Mouse (Mus musculus) hindbrain, embryonic 11.5 days (tissue): ENCODE results near the gene Ctxn2. TPM values are rescaled to one million over a fixed set of nuclear protein-coding genes. Genes with fewer than 3 reads are reported as not detected.

ENCODE experiments used
- ATAC-seq: fragments of 200-750 bp; cut with Nextera tagmentation; 2 replicates; pipeline ENCODE4 v1.8.0; 2017; ENCODE audit warnings: mild to moderate bottlenecking, moderate TSS enrichment, moderate library complexity; ENCODE audit not compliant: low FRiP score
- DNase-seq: peaks from one replicate; pipeline ENCODE4 v3.0.0-alpha.2; 2015; ENCODE audit warnings: low spot score
- H3K27ac ChIP-seq: fragments of 300-500 bp; sonication (generic); 2 replicates; pipeline ENCODE4 v1.5.1; 2014; ENCODE audit warnings: mild to moderate bottlenecking, low read depth, low read length
- H3K27me3 ChIP-seq: fragments of 300-500 bp; sonication (generic); 2 replicates; pipeline ENCODE4 v1.6.1; 2014; ENCODE audit warnings: mild to moderate bottlenecking, low read length, moderate library complexity, mixed read lengths; ENCODE audit not compliant: control insufficient read depth, insufficient read depth
- H3K36me3 ChIP-seq: fragments of 300-500 bp; sonication (generic); 2 replicates; pipeline ENCODE4 v1.6.1; 2014; ENCODE audit warnings: mild to moderate bottlenecking, low read length, moderate library complexity, mixed read lengths; ENCODE audit not compliant: control insufficient read depth, insufficient read depth
- H3K4me1 ChIP-seq: fragments of 300-500 bp; sonication (generic); replicated peaks from 2 replicates; pipeline ENCODE4 v1.6.1; 2014; ENCODE audit warnings: low read length, mixed read lengths; ENCODE audit not compliant: control insufficient read depth, insufficient read depth
- H3K4me2 ChIP-seq: fragments of 300-500 bp; sonication (generic); replicated peaks from 2 replicates; pipeline ENCODE4 v1.6.1; 2014; ENCODE audit warnings: mild to moderate bottlenecking, low read depth, low read length
- H3K4me3 ChIP-seq: fragments of 300-500 bp; sonication (generic); 2 replicates; pipeline ENCODE4 v1.5.1; 2014; ENCODE audit warnings: low read depth, low read length
- H3K9ac ChIP-seq: fragments of 300-500 bp; sonication (generic); 2 replicates; pipeline ENCODE4 v1.6.1; 2014; ENCODE audit warnings: low read depth, low read length
- H3K9me3 ChIP-seq: fragments of 300-500 bp; sonication (generic); 2 replicates; pipeline ENCODE4 v1.6.1; 2016; ENCODE audit warnings: low read length; ENCODE audit not compliant: control insufficient read depth
- WGBS: fragments of 180-500 bp; shearing (Covaris S2); extraction: QIAGEN DNeasy Blood & Tissue Kit; methylation state at CpG from one replicate; pipeline ENCODE4 v1.1.7; 2014; 5-methylcytosine and 5-hydroxymethylcytosine counted together
- polyA plus RNA-seq: library from polyadenylated mRNA; unstranded; fragments of >200 nt; fragmentation: Nextera tagmentation; extraction: Ambion mirVana; gene quantifications from 2 replicates; pipeline ENCODE4 v1.2.1, GENCODE M21; 2014

Ctxn2 gene
- polyA plus RNA-seq, 1 experiment from 2014 or later, result not detected

- ATAC-seq (peak; percentile 93), DNase-seq (peak; percentile 90)
- Histone ChIP-seq H3K27me3 (no peaks in the 10 kb centered on the region), H3K27ac (peak within 1 kb of the TSS; percentile 91), H3K4me2 (peak within 1 kb of the TSS; percentile 53), H3K4me3 (peak within 1 kb of the TSS; percentile 78), H3K9me3 (no peaks in the 10 kb centered on the region), H3K36me3 (no peaks in the 10 kb centered on the region), H3K4me1 (no peaks in the 10 kb centered on the region; the same call in 1 of the 2 replicates), H3K9ac (peak within 1 kb of the TSS; percentile 97)
- 1% methylated on average over 30 of the region's 48 CpGs for WGBS
Observed at GRCm38 (mm10) chr2:125123477-125123852, 13.0 kb upstream of the Ctxn2 start, which contains the start of gene Myef2. Gene Myef2, minus strand, starts transcription at chr2:125123661.

- no peak overlapping the region for H3K9ac ChIP-seq
- no peaks in the 10 kb centered on the region for H3K27me3 ChIP-seq
- H3K36me3 ChIP-seq, result no peaks in the 10 kb centered on the region
- WGBS, result 36% methylated on average over 4 of the region's 4 CpGs
- H3K27ac ChIP-seq, result no peak overlapping the region
- H3K4me1 ChIP-seq, result no peaks in the 10 kb centered on the region; the same call in 1 of the 2 replicates
- H3K4me2 ChIP-seq, result no peak overlapping the region
- ATAC-seq (no peak), DNase-seq (no peak)
- no peaks in the 10 kb centered on the region for H3K9me3 ChIP-seq
- no peak overlapping the region for H3K4me3 ChIP-seq
Observed at GRCm38 (mm10) chr2:125125824-125126223, 10.7 kb upstream of the Ctxn2 start.

GRCm38 (mm10) chr2:125126792-125127191 lies 9.7 kb upstream of the Ctxn2 start:
- H3K9ac ChIP-seq, result no peak overlapping the region
- no peak overlapping the region for H3K4me2 ChIP-seq
- H3K9me3 ChIP-seq, result no peaks in the 10 kb centered on the region
- no peak overlapping the region for H3K4me3 ChIP-seq
- H3K27me3 ChIP-seq, result no peaks in the 10 kb centered on the region
- H3K27ac ChIP-seq, result no peak overlapping the region
- ATAC-seq (no peak), DNase-seq (no peak)
- H3K4me1 ChIP-seq, result no peaks in the 10 kb centered on the region
- no peaks in the 10 kb centered on the region for H3K36me3 ChIP-seq
- WGBS, result 83% methylated on average over 3 of the region's 3 CpGs

- no peak overlapping the region for H3K4me2 ChIP-seq
- H3K4me1 ChIP-seq, result no peaks in the 10 kb centered on the region
- H3K9me3 ChIP-seq, result no peaks in the 10 kb centered on the region
- WGBS, result 35% methylated on average over 4 of the region's 4 CpGs
- H3K27ac ChIP-seq, result no peak overlapping the region
- no peaks in the 10 kb centered on the region for H3K27me3 ChIP-seq
- no peaks in the 10 kb centered on the region for H3K36me3 ChIP-seq
- H3K9ac ChIP-seq, result no peak overlapping the region
- no peak overlapping the region for H3K4me3 ChIP-seq
- DNase-seq (no peak), ATAC-seq (no peak)
Observed at GRCm38 (mm10) chr2:125134113-125134512, 2.4 kb upstream of the Ctxn2 start.

GRCm38 (mm10) chr2:125136846-125137245 lies 354 bp downstream of the Ctxn2 start:
- Histone ChIP-seq H3K27ac (no peak overlapping the region), H3K27me3 (no peaks in the 10 kb centered on the region), H3K4me1 (no peaks in the 10 kb centered on the region), H3K9me3 (no peaks in the 10 kb centered on the region), H3K9ac (no peak overlapping the region), H3K4me2 (peak overlapping the region; percentile 67), H3K4me3 (no peak overlapping the region), H3K36me3 (no peaks in the 10 kb centered on the region)
- WGBS, result 31% methylated on average over 7 of the region's 7 CpGs
- ATAC-seq, result no peak
- DNase-seq, result no peak

- Histone ChIP-seq H3K27me3 (no peaks in the 10 kb centered on the region), H3K9ac (no peak overlapping the region), H3K27ac (no peak overlapping the region), H3K4me3 (no peak overlapping the region), H3K9me3 (no peaks in the 10 kb centered on the region), H3K4me1 (no peaks in the 10 kb centered on the region), H3K4me2 (no peak overlapping the region), H3K36me3 (no peaks in the 10 kb centered on the region)
- DNase-seq (no peak), ATAC-seq (no peak; the same call in 1 of the 2 replicates)
Observed at GRCm38 (mm10) chr2:125142336-125142735, 5.8 kb downstream of the Ctxn2 start.

GRCm38 (mm10) chr2:125152388-125152787 lies 15.9 kb downstream of the Ctxn2 start, which contains the start of gene Slc12a1:
Gene Slc12a1, plus strand, starts transcription at chr2:125152505.
- Histone ChIP-seq H3K36me3 (no peaks in the 10 kb centered on the region), H3K4me1 (no peaks in the 10 kb centered on the region), H3K4me3 (no peak within 1 kb of the TSS), H3K27me3 (no peaks in the 10 kb centered on the region), H3K27ac (no peak within 1 kb of the TSS), H3K4me2 (no peak within 1 kb of the TSS), H3K9me3 (no peaks in the 10 kb centered on the region), H3K9ac (no peak within 1 kb of the TSS)
- WGBS, result 91% methylated on average over 6 of the region's 6 CpGs
- ATAC-seq (no peak), DNase-seq (no peak)

GRCm38 (mm10) chr2:125154294-125154693 lies 17.8 kb downstream of the Ctxn2 start:
- WGBS, result 85% methylated on average over 9 of the region's 9 CpGs
- H3K9ac ChIP-seq, result no peak overlapping the region
- no peak overlapping the region for H3K4me3 ChIP-seq
- DNase-seq, result no peak
- no peak for ATAC-seq
- no peaks in the 10 kb centered on the region for H3K4me1 ChIP-seq
- no peaks in the 10 kb centered on the region for H3K36me3 ChIP-seq
- H3K27me3 ChIP-seq, result no peaks in the 10 kb centered on the region
- no peak overlapping the region for H3K27ac ChIP-seq
- H3K9me3 ChIP-seq, result no peaks in the 10 kb centered on the region
- H3K4me2 ChIP-seq, result no peak overlapping the region

GRCm38 (mm10) chr2:125155504-125155903 lies 19.0 kb downstream of the Ctxn2 start:
- Histone ChIP-seq H3K4me2 (no peak overlapping the region), H3K9me3 (no peaks in the 10 kb centered on the region), H3K27me3 (no peaks in the 10 kb centered on the region), H3K36me3 (no peaks in the 10 kb centered on the region), H3K4me3 (no peak overlapping the region), H3K27ac (no peak overlapping the region), H3K9ac (no peak overlapping the region), H3K4me1 (no peaks in the 10 kb centered on the region)
- ATAC-seq (no peak), DNase-seq (peak; percentile 32)
- WGBS, result 18% methylated on average over 2 of the region's 2 CpGs
